Mouse (Mus musculus): ENCODE data around the gene Ankrd9.

Gene Ankrd9

GRCm38 (mm10) chr12:110978607-110979406, at the start of gene Ankrd9:
Gene Ankrd9 (minus strand): TSS chr12:110979040.
- DNase-seq (ENCODE audit: low read depth, low spot score), result peak; percentile 95

GRCm38 (mm10) chr12:111021577-111021976, 42.7 kb upstream of the Ankrd9 start:
- DNase-seq (ENCODE audit: low read depth, low spot score), result no peak

- no peak for DNase-seq (ENCODE audit: low read depth, low spot score)
These were observed 42.3 kb upstream of the Ankrd9 start for GRCm38 (mm10) chr12:111021138-111021537.

GRCm38 (mm10) chr12:111019086-111019485, 40.2 kb upstream of the Ankrd9 start:
- DNase-seq (ENCODE audit: low read depth, low spot score), result no peak

- no peak for DNase-seq (ENCODE audit: low read depth, low spot score)
These were observed 39.2 kb upstream of the Ankrd9 start for GRCm38 (mm10) chr12:111018068-111018467.

- DNase-seq (ENCODE audit: low read depth, low spot score), result no peak
These were observed 38.0 kb upstream of the Ankrd9 start for GRCm38 (mm10) chr12:111016807-111017206.

- no peak for DNase-seq (ENCODE audit: low read depth, low spot score)
These were observed 30.9 kb upstream of the Ankrd9 start for GRCm38 (mm10) chr12:111009615-111010257.

- no peak for DNase-seq (ENCODE audit: low read depth, low spot score)
These were observed 30.0 kb upstream of the Ankrd9 start for GRCm38 (mm10) chr12:111008500-111009490.

- DNase-seq (ENCODE audit: low read depth, low spot score), result no peak
These were observed 28.6 kb upstream of the Ankrd9 start for GRCm38 (mm10) chr12:111007134-111008103.

- DNase-seq (ENCODE audit: low read depth, low spot score), result no peak
These were observed 27.5 kb upstream of the Ankrd9 start for GRCm38 (mm10) chr12:111006339-111006738.

GRCm38 (mm10) chr12:111005803-111006202, 27.0 kb upstream of the Ankrd9 start:
- DNase-seq (ENCODE audit: low read depth, low spot score), result no peak

- DNase-seq (ENCODE audit: low read depth, low spot score), result no peak
These were observed 25.3 kb upstream of the Ankrd9 start for GRCm38 (mm10) chr12:111004142-111004541.

- DNase-seq (ENCODE audit: low read depth, low spot score), result no peak
These were observed 22.1 kb upstream of the Ankrd9 start for GRCm38 (mm10) chr12:111000956-111001355.

GRCm38 (mm10) chr12:110999820-111000219, 21.0 kb upstream of the Ankrd9 start:
- no peak for DNase-seq (ENCODE audit: low read depth, low spot score)

- no peak for DNase-seq (ENCODE audit: low read depth, low spot score)
These were observed 19.3 kb upstream of the Ankrd9 start for GRCm38 (mm10) chr12:110998092-110998491.

- no peak for DNase-seq (ENCODE audit: low read depth, low spot score)
These were observed 15.8 kb upstream of the Ankrd9 start for GRCm38 (mm10) chr12:110994666-110995065.

GRCm38 (mm10) chr12:110993226-110993625, 14.4 kb upstream of the Ankrd9 start:
- DNase-seq (ENCODE audit: low read depth, low spot score), result no peak

GRCm38 (mm10) chr12:110992771-110993170, 13.9 kb upstream of the Ankrd9 start:
- no peak for DNase-seq (ENCODE audit: low read depth, low spot score)

- peak; percentile 98 for DNase-seq (ENCODE audit: low read depth, low spot score)
These were observed 13.3 kb upstream of the Ankrd9 start for GRCm38 (mm10) chr12:110992128-110992553.

GRCm38 (mm10) chr12:110991361-110992127, 12.7 kb upstream of the Ankrd9 start:
- DNase-seq (ENCODE audit: low read depth, low spot score), result peak; percentile 97

Measured in A20 (cell line).